In the genomic region with DNA sequence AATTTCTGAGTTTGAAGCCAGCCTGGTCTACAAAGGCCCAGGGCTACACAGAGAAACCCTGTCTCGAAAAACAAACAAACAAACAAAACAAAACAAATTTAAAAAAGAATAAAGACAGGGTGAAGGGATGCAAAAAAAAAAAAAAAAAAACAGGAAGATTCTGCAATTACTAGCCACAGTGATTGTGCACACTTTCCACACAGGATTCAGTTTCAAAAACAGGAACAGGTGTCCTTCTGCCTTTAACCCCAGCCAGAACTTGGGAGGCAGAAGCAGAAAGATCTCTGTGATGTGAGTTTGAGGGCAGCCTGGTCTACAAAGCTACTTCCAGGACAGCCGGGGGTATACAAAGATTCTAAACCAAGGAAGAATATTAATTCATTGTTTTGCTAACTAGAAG, we compare ENCODE assay signal across 9 mouse cellular contexts. TPM values are rescaled to one million over a fixed set of nuclear protein-coding genes. Genes with fewer than 3 reads are reported as not detected.
DNase-seq lines count a peak whose midpoint lies in the region; ATAC-seq and TF ChIP-seq lines count a peak whose summit lies in the region.
"Had no signal": no experiment of that assay in that cellular context is flagged by ENCODE, and none has a peak within 500 bp of the region (broad histone marks: within the 10 kb centered on the region; RNA-seq: fewer than 3 reads in every experiment).

No protein-coding gene starts in this region.

- TF ChIP-seq CTCF in heart, adult 2 months (IDR thresholded peaks at IDR 0.05): no peak

- WGBS in heart, adult 2 months: 52% methylated on average over 2 of the region's 2 CpGs
- 76% methylated on average over 2 of the region's 2 CpGs for WGBS in forebrain, embryonic 16.5 days
- WGBS in liver, embryonic 16.5 days (ENCODE audit: insufficient replicate concordance): 51% methylated on average over 2 of the region's 2 CpGs

- DNase-seq in heart, adult 2 months: no peak
- DNase-seq in heart, postnatal 14 days: no peak
- DNase-seq in 416B (ENCODE audit: low read depth): peak; percentile 59
- DNase-seq in urinary bladder, postnatal 10 days (ENCODE audit: low spot score): no peak
- no peak for DNase-seq in kidney, postnatal 36 days
- DNase-seq: lung, postnatal 36 days had no signal

- ATAC-seq in forebrain, embryonic 16.5 days: no peak
- ATAC-seq in liver, embryonic 16.5 days (ENCODE audit: low read depth): no peak
- no peak for ATAC-seq in granulocyte monocyte progenitor cell, adult 5-6 weeks (replicated peaks; ENCODE audit: poor library complexity, severe bottlenecking)

- peak overlapping the region; percentile 92 for H3K4me2 ChIP-seq in forebrain, embryonic 16.5 days (ENCODE audit: low read length)
- peak overlapping the region; percentile 89 for H3K4me2 ChIP-seq in liver, embryonic 16.5 days (ENCODE audit: low read depth, low read length)

- TF ChIP-seq EP300 in heart, adult 2 months (IDR thresholded peaks at IDR 0.05; ENCODE audit: insufficient read depth, low read depth, low read length): no peak

- no peak for TF ChIP-seq POLR2A in heart, adult 2 months (IDR thresholded peaks at IDR 0.05; ENCODE audit: insufficient read depth, low read depth, low read length)

- no peaks in the 10 kb centered on the region for H3K79me2 ChIP-seq in heart, adult 2 months (replicated peaks; ENCODE audit: control insufficient read depth, insufficient read depth, low read length)

- intact Hi-C loops in heart, adult 2 months (cut with DNase I): no loop called here
- intact Hi-C loops in heart, postnatal 14 days (cut with DNase I): no loop called here

- no peaks in the 10 kb centered on the region for H3K36me3 ChIP-seq in heart, adult 2 months (ENCODE audit: control insufficient read depth, insufficient read depth, low read length)
- no peaks in the 10 kb centered on the region for H3K36me3 ChIP-seq in forebrain, embryonic 16.5 days (ENCODE audit: control insufficient read depth, insufficient read depth)
- H3K36me3 ChIP-seq in liver, embryonic 16.5 days (ENCODE audit: control insufficient read depth, insufficient read depth): no peaks in the 10 kb centered on the region

- H3K27ac ChIP-seq in heart, adult 2 months: peak overlapping the region; percentile 99
- H3K27ac ChIP-seq in forebrain, embryonic 16.5 days (ENCODE audit: low read length): no peak overlapping the region
- peak overlapping the region; percentile 89 for H3K27ac ChIP-seq in liver, embryonic 16.5 days (ENCODE audit: low read length)

- H3K9ac ChIP-seq in heart, adult 2 months (ENCODE audit: low read depth, low read length): peak overlapping the region; percentile 65; the same call in 1 of the 2 replicates
- H3K9ac ChIP-seq in forebrain, embryonic 16.5 days (replicated peaks; ENCODE audit: low read depth, low read length): peak overlapping the region; percentile 78
- peak overlapping the region; percentile 74 for H3K9ac ChIP-seq in liver, embryonic 16.5 days (ENCODE audit: low read depth, low read length)

- H3K9me3 ChIP-seq in forebrain, embryonic 16.5 days (ENCODE audit: control insufficient read depth, low read length): no peaks in the 10 kb centered on the region
- no peaks in the 10 kb centered on the region for H3K9me3 ChIP-seq in liver, embryonic 16.5 days (replicated peaks; ENCODE audit: control insufficient read depth, low read length)

- H3K4me1 ChIP-seq in heart, adult 2 months (ENCODE audit: control insufficient read depth, insufficient read depth, low read length): peaks cover 1% of the 10 kb centered on the region; the same call in 1 of the 2 replicates
- H3K4me1 ChIP-seq in forebrain, embryonic 16.5 days (replicated peaks; ENCODE audit: control insufficient read depth, insufficient read depth, low read length): peaks cover 23% of the 10 kb centered on the region
- H3K4me1 ChIP-seq in liver, embryonic 16.5 days (ENCODE audit: control insufficient read depth, low read depth, low read length): peaks cover 25% of the 10 kb centered on the region

- H3K4me3 ChIP-seq in heart, adult 2 months: peak overlapping the region; percentile 97; the same call in 1 of the 2 replicates
- peak overlapping the region; percentile 95 for H3K4me3 ChIP-seq in forebrain, embryonic 16.5 days (replicated peaks; ENCODE audit: low read length)
- peak overlapping the region; percentile 99 for H3K4me3 ChIP-seq in liver, embryonic 16.5 days (ENCODE audit: low read depth, low read length)

- H3K27me3 ChIP-seq in heart, adult 2 months (ENCODE audit: control insufficient read depth, insufficient read depth, low read length): no peaks in the 10 kb centered on the region
- no peaks in the 10 kb centered on the region for H3K27me3 ChIP-seq in forebrain, embryonic 16.5 days (replicated peaks; ENCODE audit: control insufficient read depth, insufficient read depth, low read length)
- H3K27me3 ChIP-seq in liver, embryonic 16.5 days (ENCODE audit: control insufficient read depth, insufficient read depth, low read depth, low read length): no peaks in the 10 kb centered on the region

RNA-seq across cellular contexts. Expression of gene Borcs6, which starts 1.3 kb away (rescaled TPM):
- 10 to 100 TPM; 15.3 to 17.8 TPM for total RNA-seq in heart, adult 2 months (2021)
- 13.0 and 14.2 TPM in 2 replicates for polyA plus RNA-seq in heart, adult 2 months (2012; rRNA removed)
- 10 to 100 TPM; 15.9 to 16.2 TPM for total RNA-seq in heart, postnatal 14 days (2021)
- polyA plus RNA-seq in forebrain, embryonic 16.5 days (2015; fragmentation: Nextera tagmentation; extraction: Ambion mirVana): 11.4 and 12.3 TPM in 2 replicates
- polyA plus RNA-seq in liver, embryonic 16.5 days (2015; fragmentation: Nextera tagmentation; extraction: Ambion mirVana): 3.1 and 3.6 TPM in 2 replicates
- total RNA-seq in granulocyte monocyte progenitor cell, adult 5-6 weeks (2014; fragmentation: Nextera tagmentation): 2.0 and 11.4 TPM in 2 replicates
- 9.4 TPM in 2 replicates for total RNA-seq in granulocyte monocyte progenitor cell, adult 5-6 weeks (2017)

RNA-seq across cellular contexts. Expression of gene Tmem107, which starts 12.3 kb away (rescaled TPM):
- total RNA-seq in heart, adult 2 months (2021): 1 to 10 TPM; 5.6 to 6.6 TPM
- polyA plus RNA-seq in heart, adult 2 months (2012; rRNA removed): 15.9 and 26.1 TPM in 2 replicates
- total RNA-seq in heart, postnatal 14 days (2021): 1 to 10 TPM; 5.2 to 5.4 TPM
- 43.7 and 48.4 TPM in 2 replicates for polyA plus RNA-seq in forebrain, embryonic 16.5 days (2015; fragmentation: Nextera tagmentation; extraction: Ambion mirVana)
- polyA plus RNA-seq in liver, embryonic 16.5 days (2015; fragmentation: Nextera tagmentation; extraction: Ambion mirVana): 20.2 and 21.7 TPM in 2 replicates
- total RNA-seq in granulocyte monocyte progenitor cell, adult 5-6 weeks (2014; fragmentation: Nextera tagmentation): 15.1 and 48.9 TPM in 2 replicates
- 10.4 and 24.9 TPM in 2 replicates for total RNA-seq in granulocyte monocyte progenitor cell, adult 5-6 weeks (2017)

RNA-seq across cellular contexts. Expression of gene Aurkb, which starts 12.8 kb away (rescaled TPM):
- under 1 TPM; 0.21 to 0.59 TPM for total RNA-seq in heart, adult 2 months (2021)
- polyA plus RNA-seq in heart, adult 2 months (2012; rRNA removed): 0.61 and 1.1 TPM in 2 replicates
- total RNA-seq in heart, postnatal 14 days (2021): 1 to 10 TPM; 3.6 to 8.1 TPM
- polyA plus RNA-seq in forebrain, embryonic 16.5 days (2015; fragmentation: Nextera tagmentation; extraction: Ambion mirVana): 56.7 and 68.2 TPM in 2 replicates
- polyA plus RNA-seq in liver, embryonic 16.5 days (2015; fragmentation: Nextera tagmentation; extraction: Ambion mirVana): 101 and 107 TPM in 2 replicates
- total RNA-seq in granulocyte monocyte progenitor cell, adult 5-6 weeks (2014; fragmentation: Nextera tagmentation): 80.2 and 105 TPM in 2 replicates
- 102 and 122 TPM in 2 replicates for total RNA-seq in granulocyte monocyte progenitor cell, adult 5-6 weeks (2017)

RNA-seq across cellular contexts. Expression of gene Vamp2, which starts 30.0 kb away (rescaled TPM):
- total RNA-seq in heart, adult 2 months (2021): 10 to 100 TPM; 63.4 to 70.8 TPM
- polyA plus RNA-seq in heart, adult 2 months (2012; rRNA removed): 83.0 and 90.0 TPM in 2 replicates
- 10 to 100 TPM; 68.8 to 72.6 TPM for total RNA-seq in heart, postnatal 14 days (2021)
- polyA plus RNA-seq in forebrain, embryonic 16.5 days (2015; fragmentation: Nextera tagmentation; extraction: Ambion mirVana): 217 and 259 TPM in 2 replicates
- polyA plus RNA-seq in liver, embryonic 16.5 days (2015; fragmentation: Nextera tagmentation; extraction: Ambion mirVana): 16.4 and 25.4 TPM in 2 replicates
- total RNA-seq in granulocyte monocyte progenitor cell, adult 5-6 weeks (2014; fragmentation: Nextera tagmentation): 59.2 and 63.1 TPM in 2 replicates
- total RNA-seq in granulocyte monocyte progenitor cell, adult 5-6 weeks (2017): 7.2 and 8.6 TPM in 2 replicates

RNA-seq across cellular contexts. Expression of gene Per1, which starts 36.8 kb away (rescaled TPM):
- 10 to 100 TPM; 44.4 to 79.8 TPM for total RNA-seq in heart, adult 2 months (2021)
- 18.0 and 36.4 TPM in 2 replicates for polyA plus RNA-seq in heart, adult 2 months (2012; rRNA removed)
- total RNA-seq in heart, postnatal 14 days (2021): 100 to 1,000 TPM; 100 to 103 TPM
- polyA plus RNA-seq in forebrain, embryonic 16.5 days (2015; fragmentation: Nextera tagmentation; extraction: Ambion mirVana): 11.8 and 12.1 TPM in 2 replicates
- polyA plus RNA-seq in liver, embryonic 16.5 days (2015; fragmentation: Nextera tagmentation; extraction: Ambion mirVana): 6.9 and 8.5 TPM in 2 replicates
- total RNA-seq in granulocyte monocyte progenitor cell, adult 5-6 weeks (2014; fragmentation: Nextera tagmentation): 10.3 and 11.7 TPM in 2 replicates
- 9.4 and 9.8 TPM in 2 replicates for total RNA-seq in granulocyte monocyte progenitor cell, adult 5-6 weeks (2017)

Comparison
In these comparisons a context has a peak if more than half of its experiments do, and no peak if none do; other contexts are left out.
1. RNA of gene Aurkb, which starts 12.8 kb away (total RNA-seq): 80.2 to 122 TPM in granulocyte monocyte progenitor cell, adult 5-6 weeks; 3.6 to 8.1 TPM in heart, postnatal 14 days and 0.21 to 0.59 TPM in heart, adult 2 months; every median in the first group is over 4 times any median in the second.
2. Peak in every context shown above with its lines, with median percentiles within 50 percentile points of each other: H3K4me3 ChIP-seq and H3K9ac ChIP-seq.